In genomic region chr14:55767519-55768414, GRCm38 (mm10) we compare ENCODE assay signal across 8 mouse cellular contexts. TPM values are rescaled to one million over a fixed set of nuclear protein-coding genes. Genes with fewer than 3 reads are reported as not detected.
DNase-seq lines count a peak whose midpoint lies in the region; ATAC-seq and TF ChIP-seq lines count a peak whose summit lies in the region.

No protein-coding gene starts in this region.

- H3K4me3 ChIP-seq in intestine, embryonic 14.5 days (ENCODE audit: low read depth, low read length): peak overlapping the region; percentile 32
- peak overlapping the region; percentile 7 to 37 for H3K4me3 ChIP-seq in liver, embryonic 14.5 days (ENCODE audit: insufficient read depth in 1 of 2, low read depth in 2 of 2, low read length in 2 of 2)

- TF ChIP-seq CTCF in liver, embryonic 14.5 days (IDR thresholded peaks at IDR 0.05; ENCODE audit: low read depth): peak; percentile 68

- no peak for TF ChIP-seq EP300 in liver, embryonic 14.5 days (IDR thresholded peaks at IDR 0.05; ENCODE audit: low read depth)

- no peak overlapping the region for H3K27ac ChIP-seq in intestine, embryonic 14.5 days (ENCODE audit: low read depth)
- no peak overlapping the region for H3K27ac ChIP-seq in liver, embryonic 14.5 days

- H3K27me3 ChIP-seq in intestine, embryonic 14.5 days (replicated peaks; ENCODE audit: control insufficient read depth, insufficient read depth, low read length): peaks cover 21% of the 10 kb centered on the region
- H3K27me3 ChIP-seq in liver, embryonic 14.5 days (ENCODE audit: control insufficient read depth, insufficient read depth, low read length): peaks cover 13% of the 10 kb centered on the region

- ATAC-seq in intestine, embryonic 14.5 days (replicated peaks; ENCODE audit: low FRiP score, low TSS enrichment, low read depth): peak; percentile 58
- ATAC-seq in liver, embryonic 14.5 days (ENCODE audit: insufficient read depth): peak; percentile 22; the same call in 1 of the 2 replicates

- H3K36me3 ChIP-seq in intestine, embryonic 14.5 days (ENCODE audit: control insufficient read depth, insufficient read depth, low read length): no peaks in the 10 kb centered on the region
- H3K36me3 ChIP-seq in liver, embryonic 14.5 days (replicated peaks; ENCODE audit: control insufficient read depth, insufficient read depth, low read depth): no peaks in the 10 kb centered on the region

- H3K9ac ChIP-seq in intestine, embryonic 14.5 days (ENCODE audit: low read length): peak overlapping the region; percentile 42
- no peak overlapping the region for H3K9ac ChIP-seq in liver, embryonic 14.5 days (replicated peaks)

- peak; percentile 67 for DNase-seq in ovary, postnatal 36 days (ENCODE audit: low spot score)
- no peak for DNase-seq in ovary, adult 18-20 months (ENCODE audit: low spot score)
- peak; percentile 75 for DNase-seq in cerebellum, adult 8-10 months
- peak; percentile 62 for DNase-seq in gastrocnemius, postnatal 10 days
- DNase-seq in intestine, embryonic 14.5 days (ENCODE audit: low spot score): peak; percentile 81
- no peak for DNase-seq in liver, embryonic 14.5 days (ENCODE audit: low read depth in 3 of 3, low spot score in 3 of 3)
- peak; percentile 72 for DNase-seq in neural tube, embryonic 10.5 days (ENCODE audit: extremely low spot score, low spot score)
- DNase-seq in T-cell, adult 2 months (ENCODE audit: low spot score): no peak

- H3K4me2 ChIP-seq in intestine, embryonic 14.5 days (ENCODE audit: low read length): peak overlapping the region; percentile 77
- H3K4me2 ChIP-seq in liver, embryonic 14.5 days (ENCODE audit: low read depth): peak overlapping the region; percentile 66

- WGBS in intestine, embryonic 14.5 days: 14% methylated on average over 51 of the region's 52 CpGs
- 14% methylated on average over 52 of the region's 52 CpGs for WGBS in liver, embryonic 14.5 days (ENCODE audit: insufficient replicate concordance)

- no peaks in the 10 kb centered on the region for H3K4me1 ChIP-seq in intestine, embryonic 14.5 days (replicated peaks; ENCODE audit: control insufficient read depth, insufficient read depth, low read length)
- H3K4me1 ChIP-seq in liver, embryonic 14.5 days (replicated peaks; ENCODE audit: control insufficient read depth in 2 of 2, insufficient read depth in 2 of 2, low read length in 1 of 2): peaks cover 9 to 31% of the 10 kb centered on the region in 2 experiments

- H3K9me3 ChIP-seq in intestine, embryonic 14.5 days (ENCODE audit: control insufficient read depth, low read length): no peaks in the 10 kb centered on the region
- H3K9me3 ChIP-seq in liver, embryonic 14.5 days (ENCODE audit: control insufficient read depth, low read length): no peaks in the 10 kb centered on the region

RNA-seq across cellular contexts. Expression of gene Ltb4r1, which starts 2.0 kb away (rescaled TPM):
- under 1 TPM; 0.16 to 0.61 TPM for total RNA-seq in gastrocnemius, postnatal 10 days (2021)
- 0.30 and 0.38 TPM in 2 replicates for polyA plus RNA-seq in intestine, embryonic 14.5 days (2014; fragmentation: Nextera tagmentation; extraction: Ambion mirVana)
- 2.9 and 3.3 TPM in 2 replicates for polyA plus RNA-seq in liver, embryonic 14.5 days (2012; rRNA removed)
- polyA plus RNA-seq in liver, embryonic 14.5 days (2014; fragmentation: Nextera tagmentation; extraction: Ambion mirVana): 1.7 and 2.7 TPM in 2 replicates

RNA-seq across cellular contexts. Expression of gene Ltb4r2, which starts 6.5 kb away (rescaled TPM):
- under 1 TPM; 0.07 to 0.14 TPM for total RNA-seq in gastrocnemius, postnatal 10 days (2021)
- polyA plus RNA-seq in intestine, embryonic 14.5 days (2014; fragmentation: Nextera tagmentation; extraction: Ambion mirVana): 0.08 and 0.65 TPM in 2 replicates
- 0.65 and 0.67 TPM in 2 replicates for polyA plus RNA-seq in liver, embryonic 14.5 days (2012; rRNA removed)
- polyA plus RNA-seq in liver, embryonic 14.5 days (2014; fragmentation: Nextera tagmentation; extraction: Ambion mirVana): 0.39 and 0.67 TPM in 2 replicates

RNA-seq across cellular contexts. Expression of gene Cideb, which starts 9.5 kb away (rescaled TPM):
- total RNA-seq in gastrocnemius, postnatal 10 days (2021): not detected
- 5.4 and 8.1 TPM in 2 replicates for polyA plus RNA-seq in intestine, embryonic 14.5 days (2014; fragmentation: Nextera tagmentation; extraction: Ambion mirVana)
- polyA plus RNA-seq in liver, embryonic 14.5 days (2012; rRNA removed): 37.3 and 42.1 TPM in 2 replicates
- polyA plus RNA-seq in liver, embryonic 14.5 days (2014; fragmentation: Nextera tagmentation; extraction: Ambion mirVana): 40.0 and 42.8 TPM in 2 replicates

RNA-seq across cellular contexts. Expression of gene Adcy4, which starts 16.1 kb away (rescaled TPM):
- total RNA-seq in gastrocnemius, postnatal 10 days (2021): 1 to 10 TPM; 5.9 to 9.4 TPM
- polyA plus RNA-seq in intestine, embryonic 14.5 days (2014; fragmentation: Nextera tagmentation; extraction: Ambion mirVana): 5.8 and 7.2 TPM in 2 replicates
- 0.88 and 1.0 TPM in 2 replicates for polyA plus RNA-seq in liver, embryonic 14.5 days (2012; rRNA removed)
- polyA plus RNA-seq in liver, embryonic 14.5 days (2014; fragmentation: Nextera tagmentation; extraction: Ambion mirVana): 0.66 and 1.2 TPM in 2 replicates

RNA-seq across cellular contexts. Expression of gene Ripk3, which starts 20.9 kb away (rescaled TPM):
- total RNA-seq in gastrocnemius, postnatal 10 days (2021): 1 to 10 TPM; 3.9 to 4.2 TPM
- 48.5 and 51.7 TPM in 2 replicates for polyA plus RNA-seq in intestine, embryonic 14.5 days (2014; fragmentation: Nextera tagmentation; extraction: Ambion mirVana)
- 13.1 and 15.1 TPM in 2 replicates for polyA plus RNA-seq in liver, embryonic 14.5 days (2012; rRNA removed)
- 18.2 and 22.0 TPM in 2 replicates for polyA plus RNA-seq in liver, embryonic 14.5 days (2014; fragmentation: Nextera tagmentation; extraction: Ambion mirVana)

Comparison
In these comparisons a context has a peak if more than half of its experiments do, and no peak if none do; other contexts are left out.
1. DNase-seq: peak in ovary, postnatal 36 days (single experiment), cerebellum, adult 8-10 months (single experiment), gastrocnemius, postnatal 10 days (single experiment), intestine, embryonic 14.5 days (single experiment) and neural tube, embryonic 10.5 days (single experiment); none in ovary, adult 18-20 months (single experiment), liver, embryonic 14.5 days (0 of 3) and T-cell, adult 2 months (single experiment).